Mouse (Mus musculus): Measurements from ENCODE around the gene Agbl1.

Gene Agbl1

GRCm38 (mm10) chr7:76392296-76392940 is 162.7 kb downstream of the Agbl1 start:
- no peak for DNase-seq (ENCODE audit: low spot score)

GRCm38 (mm10) chr7:76392941-76393817 is 163.5 kb downstream of the Agbl1 start:
- peak; percentile 35 for DNase-seq (ENCODE audit: low spot score)

- DNase-seq (ENCODE audit: low spot score): no peak
Measured at GRCm38 (mm10) chr7:76407930-76408557, 178.4 kb downstream of the Agbl1 start.

GRCm38 (mm10) chr7:76409020-76409419 is 179.3 kb downstream of the Agbl1 start:
- no peak for DNase-seq (ENCODE audit: low spot score)

GRCm38 (mm10) chr7:76410403-76411180 is 180.9 kb downstream of the Agbl1 start:
- DNase-seq (ENCODE audit: low spot score): no peak

- no peak for DNase-seq (ENCODE audit: low spot score)
Measured at GRCm38 (mm10) chr7:76411933-76412587, 182.4 kb downstream of the Agbl1 start.

- DNase-seq (ENCODE audit: low spot score): no peak
Measured at GRCm38 (mm10) chr7:76416084-76416597, 186.5 kb downstream of the Agbl1 start.

- no peak for DNase-seq (ENCODE audit: low spot score)
Measured at GRCm38 (mm10) chr7:76438581-76438980, 208.9 kb downstream of the Agbl1 start.

- DNase-seq (ENCODE audit: low spot score): no peak
Measured at GRCm38 (mm10) chr7:76438988-76439387, 209.3 kb downstream of the Agbl1 start.

GRCm38 (mm10) chr7:76462361-76463001 is 232.8 kb downstream of the Agbl1 start:
- DNase-seq (ENCODE audit: low spot score): no peak

- DNase-seq (ENCODE audit: low spot score): no peak
Measured at GRCm38 (mm10) chr7:76466427-76466826, 236.7 kb downstream of the Agbl1 start.

GRCm38 (mm10) chr7:76474233-76474632 is 244.5 kb downstream of the Agbl1 start:
- DNase-seq (ENCODE audit: low spot score): no peak

- DNase-seq (ENCODE audit: low spot score): no peak
Measured at GRCm38 (mm10) chr7:76485546-76485945, 255.9 kb downstream of the Agbl1 start.

- DNase-seq (ENCODE audit: low spot score): no peak
Measured at GRCm38 (mm10) chr7:76487519-76487918, 257.8 kb downstream of the Agbl1 start.

GRCm38 (mm10) chr7:76524291-76524690 is 294.6 kb downstream of the Agbl1 start:
- no peak for DNase-seq (ENCODE audit: low spot score)

- no peak for DNase-seq (ENCODE audit: low spot score)
Measured at GRCm38 (mm10) chr7:76546456-76546855, 316.8 kb downstream of the Agbl1 start.

- DNase-seq (ENCODE audit: low spot score): no peak
Measured at GRCm38 (mm10) chr7:76547313-76547712, 317.6 kb downstream of the Agbl1 start.

GRCm38 (mm10) chr7:76551860-76552259 is 322.2 kb downstream of the Agbl1 start:
- no peak for DNase-seq (ENCODE audit: low spot score)

- no peak for DNase-seq (ENCODE audit: low spot score)
Measured at GRCm38 (mm10) chr7:76560564-76561258, 331.0 kb downstream of the Agbl1 start.

- no peak for DNase-seq (ENCODE audit: low spot score)
Measured at GRCm38 (mm10) chr7:76562506-76562905, 332.8 kb downstream of the Agbl1 start.

Measured in T-cell, adult 2 months (primary cell).